Mouse (Mus musculus): ENCODE data around the gene Tmem141. TPM values are rescaled to one million over a fixed set of nuclear protein-coding genes. Genes with fewer than 3 reads are reported as not detected.

Tmem141 gene
- 48.8 TPM for polyA plus RNA-seq (2014; fragmentation: Illumina TruSeq; extraction: RNeasy Lipid Tissue Mini Kit (QIAGEN cat#74804); ENCODE audit: low read depth, low replicate concordance)

GRCm38 (mm10) chr2:25621229-25622200, at the start of gene Tmem141:
Gene Tmem141, minus strand, starts transcription at chr2:25622005.

GRCm38 (mm10) chr2:25657652-25658051, 35.8 kb upstream of the Tmem141 start, which contains the start of gene Lcn5:
Gene Lcn5, plus strand, starts transcription at chr2:25657952.

GRCm38 (mm10) chr2:25652902-25653301, 31.1 kb upstream of the Tmem141 start, which contains the start of gene Lcn8:
Gene Lcn8, plus strand, starts transcription at chr2:25653120.

GRCm38 (mm10) chr2:25627811-25628210, 6.0 kb upstream of the Tmem141 start, which contains the start of gene Fcna:
Gene Fcna, minus strand, starts transcription at chr2:25628030.

GRCm38 (mm10) chr2:25617578-25617977, 4.2 kb downstream of the Tmem141 start, which contains the start of gene Ccdc183:
Gene Ccdc183, minus strand, starts transcription at chr2:25617678.

GRCm38 (mm10) chr2:25607761-25608622, 13.8 kb downstream of the Tmem141 start, which contains the start of gene Rabl6:
Gene Rabl6, minus strand, starts transcription at chr2:25608521.

GRCm38 (mm10) chr2:25581294-25581864, 40.4 kb downstream of the Tmem141 start, which contains the start of gene Ajm1:
Gene Ajm1, minus strand, starts transcription at chr2:25581757.

GRCm38 (mm10) chr2:25574579-25575431, 47.0 kb downstream of the Tmem141 start, which contains the start of the genes Mamdc4 and Phpt1:
Gene Mamdc4, minus strand, starts transcription at chr2:25574845.
Gene Phpt1, minus strand, starts transcription at chr2:25575224.

Other genes with a start within 250 kb of the Tmem141 start
- 1.5 TPM for gene Sapcd2, start 249.7 kb downstream of the Tmem141 start, polyA plus RNA-seq (2014; fragmentation: Illumina TruSeq; extraction: RNeasy Lipid Tissue Mini Kit (QIAGEN cat#74804); ENCODE audit: low read depth, low replicate concordance)
- 47.9 TPM for gene Entpd2, start 226.1 kb downstream of the Tmem141 start, polyA plus RNA-seq (2014; fragmentation: Illumina TruSeq; extraction: RNeasy Lipid Tissue Mini Kit (QIAGEN cat#74804); ENCODE audit: low read depth, low replicate concordance)
- gene Npdc1, start 222.7 kb downstream of the Tmem141 start, polyA plus RNA-seq (2014; fragmentation: Illumina TruSeq; extraction: RNeasy Lipid Tissue Mini Kit (QIAGEN cat#74804); ENCODE audit: low read depth, low replicate concordance) = 94.7 TPM
- gene Fut7, start 198.7 kb downstream of the Tmem141 start, polyA plus RNA-seq (2014; fragmentation: Illumina TruSeq; extraction: RNeasy Lipid Tissue Mini Kit (QIAGEN cat#74804); ENCODE audit: low read depth, low replicate concordance) = 0.61 TPM
- gene Abca2, start 193.3 kb downstream of the Tmem141 start, polyA plus RNA-seq (2014; fragmentation: Illumina TruSeq; extraction: RNeasy Lipid Tissue Mini Kit (QIAGEN cat#74804); ENCODE audit: low read depth, low replicate concordance) = 204 TPM
- gene Clic3, start 165.2 kb downstream of the Tmem141 start, polyA plus RNA-seq (2014; fragmentation: Illumina TruSeq; extraction: RNeasy Lipid Tissue Mini Kit (QIAGEN cat#74804); ENCODE audit: low read depth, low replicate concordance) = 34.4 TPM
- gene Paxx, start 160.9 kb downstream of the Tmem141 start, polyA plus RNA-seq (2014; fragmentation: Illumina TruSeq; extraction: RNeasy Lipid Tissue Mini Kit (QIAGEN cat#74804); ENCODE audit: low read depth, low replicate concordance) = 79.8 TPM
- gene Ptgds, start 152.0 kb downstream of the Tmem141 start, polyA plus RNA-seq (2014; fragmentation: Illumina TruSeq; extraction: RNeasy Lipid Tissue Mini Kit (QIAGEN cat#74804); ENCODE audit: low read depth, low replicate concordance) = 1,188 TPM
- 383 TPM for gene Lcn12, start 128.1 kb downstream of the Tmem141 start, polyA plus RNA-seq (2014; fragmentation: Illumina TruSeq; extraction: RNeasy Lipid Tissue Mini Kit (QIAGEN cat#74804); ENCODE audit: low read depth, low replicate concordance)
- 74.6 TPM for gene Fbxw5, start 121.3 kb downstream of the Tmem141 start, polyA plus RNA-seq (2014; fragmentation: Illumina TruSeq; extraction: RNeasy Lipid Tissue Mini Kit (QIAGEN cat#74804); ENCODE audit: low read depth, low replicate concordance)
- 7.2 TPM for gene C8g, start 120.3 kb downstream of the Tmem141 start, polyA plus RNA-seq (2014; fragmentation: Illumina TruSeq; extraction: RNeasy Lipid Tissue Mini Kit (QIAGEN cat#74804); ENCODE audit: low read depth, low replicate concordance)
- 15.6 TPM for gene Traf2, start 75.1 kb downstream of the Tmem141 start, polyA plus RNA-seq (2014; fragmentation: Illumina TruSeq; extraction: RNeasy Lipid Tissue Mini Kit (QIAGEN cat#74804); ENCODE audit: low read depth, low replicate concordance)
- 250 TPM for gene Edf1, start 64.2 kb downstream of the Tmem141 start, polyA plus RNA-seq (2014; fragmentation: Illumina TruSeq; extraction: RNeasy Lipid Tissue Mini Kit (QIAGEN cat#74804); ENCODE audit: low read depth, low replicate concordance)
- 1.1 TPM for gene Mamdc4, start 47.2 kb downstream of the Tmem141 start, polyA plus RNA-seq (2014; fragmentation: Illumina TruSeq; extraction: RNeasy Lipid Tissue Mini Kit (QIAGEN cat#74804); ENCODE audit: low read depth, low replicate concordance)
- 65.3 TPM for gene Phpt1, start 46.8 kb downstream of the Tmem141 start, polyA plus RNA-seq (2014; fragmentation: Illumina TruSeq; extraction: RNeasy Lipid Tissue Mini Kit (QIAGEN cat#74804); ENCODE audit: low read depth, low replicate concordance)
- gene Ajm1, start 40.2 kb downstream of the Tmem141 start, polyA plus RNA-seq (2014; fragmentation: Illumina TruSeq; extraction: RNeasy Lipid Tissue Mini Kit (QIAGEN cat#74804); ENCODE audit: low read depth, low replicate concordance) = 1.7 TPM
- 69.7 TPM for gene Rabl6, start 13.5 kb downstream of the Tmem141 start, polyA plus RNA-seq (2014; fragmentation: Illumina TruSeq; extraction: RNeasy Lipid Tissue Mini Kit (QIAGEN cat#74804); ENCODE audit: low read depth, low replicate concordance)
- 7.2 TPM for gene Ccdc183, start 4.3 kb downstream of the Tmem141 start, polyA plus RNA-seq (2014; fragmentation: Illumina TruSeq; extraction: RNeasy Lipid Tissue Mini Kit (QIAGEN cat#74804); ENCODE audit: low read depth, low replicate concordance)
- gene Fcna, start 6.0 kb upstream of the Tmem141 start, polyA plus RNA-seq (2014; fragmentation: Illumina TruSeq; extraction: RNeasy Lipid Tissue Mini Kit (QIAGEN cat#74804); ENCODE audit: low read depth, low replicate concordance) = 41.5 TPM
- 6,740 TPM for gene Lcn8, start 31.1 kb upstream of the Tmem141 start, polyA plus RNA-seq (2014; fragmentation: Illumina TruSeq; extraction: RNeasy Lipid Tissue Mini Kit (QIAGEN cat#74804); ENCODE audit: low read depth, low replicate concordance)
- 8,551 TPM for gene Lcn5, start 35.9 kb upstream of the Tmem141 start, polyA plus RNA-seq (2014; fragmentation: Illumina TruSeq; extraction: RNeasy Lipid Tissue Mini Kit (QIAGEN cat#74804); ENCODE audit: low read depth, low replicate concordance)
- 653 TPM for gene Lcn6, start 54.8 kb upstream of the Tmem141 start, polyA plus RNA-seq (2014; fragmentation: Illumina TruSeq; extraction: RNeasy Lipid Tissue Mini Kit (QIAGEN cat#74804); ENCODE audit: low read depth, low replicate concordance)
- 827 TPM for gene Lcn10, start 60.7 kb upstream of the Tmem141 start, polyA plus RNA-seq (2014; fragmentation: Illumina TruSeq; extraction: RNeasy Lipid Tissue Mini Kit (QIAGEN cat#74804); ENCODE audit: low read depth, low replicate concordance)
- gene Obp2a, start 78.0 kb upstream of the Tmem141 start, polyA plus RNA-seq (2014; fragmentation: Illumina TruSeq; extraction: RNeasy Lipid Tissue Mini Kit (QIAGEN cat#74804); ENCODE audit: low read depth, low replicate concordance) = 28.7 TPM
- 235 TPM for gene Bmyc, start 84.7 kb upstream of the Tmem141 start, polyA plus RNA-seq (2014; fragmentation: Illumina TruSeq; extraction: RNeasy Lipid Tissue Mini Kit (QIAGEN cat#74804); ENCODE audit: low read depth, low replicate concordance)
- 0.82 TPM for gene Obp2b, start 115.0 kb upstream of the Tmem141 start, polyA plus RNA-seq (2014; fragmentation: Illumina TruSeq; extraction: RNeasy Lipid Tissue Mini Kit (QIAGEN cat#74804); ENCODE audit: low read depth, low replicate concordance)
- not detected for gene Lcn3, start 143.6 kb upstream of the Tmem141 start, polyA plus RNA-seq (2014; fragmentation: Illumina TruSeq; extraction: RNeasy Lipid Tissue Mini Kit (QIAGEN cat#74804); ENCODE audit: low read depth, low replicate concordance)
- gene Lcn11, start 155.0 kb upstream of the Tmem141 start, polyA plus RNA-seq (2014; fragmentation: Illumina TruSeq; extraction: RNeasy Lipid Tissue Mini Kit (QIAGEN cat#74804); ENCODE audit: low read depth, low replicate concordance) = not detected
- gene Gm13539, start 160.3 kb upstream of the Tmem141 start, polyA plus RNA-seq (2014; fragmentation: Illumina TruSeq; extraction: RNeasy Lipid Tissue Mini Kit (QIAGEN cat#74804); ENCODE audit: low read depth, low replicate concordance) = not detected
- gene Glt6d1, start 193.8 kb upstream of the Tmem141 start, polyA plus RNA-seq (2014; fragmentation: Illumina TruSeq; extraction: RNeasy Lipid Tissue Mini Kit (QIAGEN cat#74804); ENCODE audit: low read depth, low replicate concordance) = 1.5 TPM
- 3,717 TPM for gene Lcn9, start 201.1 kb upstream of the Tmem141 start, polyA plus RNA-seq (2014; fragmentation: Illumina TruSeq; extraction: RNeasy Lipid Tissue Mini Kit (QIAGEN cat#74804); ENCODE audit: low read depth, low replicate concordance)
- gene Sohlh1, start 225.2 kb upstream of the Tmem141 start, polyA plus RNA-seq (2014; fragmentation: Illumina TruSeq; extraction: RNeasy Lipid Tissue Mini Kit (QIAGEN cat#74804); ENCODE audit: low read depth, low replicate concordance) = 0.32 TPM
- gene Kcnt1, start 241.7 kb upstream of the Tmem141 start, polyA plus RNA-seq (2014; fragmentation: Illumina TruSeq; extraction: RNeasy Lipid Tissue Mini Kit (QIAGEN cat#74804); ENCODE audit: low read depth, low replicate concordance) = 15.6 TPM